Mouse (Mus musculus) forebrain, postnatal 0 days (tissue): ENCODE data around the gene Tnfaip8l1. TPM values are rescaled to one million over a fixed set of nuclear protein-coding genes. Genes with fewer than 3 reads are reported as not detected.

ENCODE experiments used
- ATAC-seq: fragments of 200-750 bp; cut with Nextera tagmentation; 2 replicates; pipeline ENCODE4 v1.8.0; 2017; ENCODE audit warnings: mild to moderate bottlenecking, moderate library complexity
- DNase-seq: peaks from one replicate; pipeline ENCODE4 v3.0.0-alpha.2; 2015
- H3K27ac ChIP-seq: fragments of 300-500 bp; sonication (generic); 2 replicates; pipeline ENCODE4 v1.5.1; 2014; ENCODE audit warnings: low read depth, mild to moderate bottlenecking, antibody characterized with exemption, low read length, moderate library complexity, mixed read lengths
- H3K27me3 ChIP-seq: fragments of 300-500 bp; sonication (generic); 2 replicates; pipeline ENCODE4 v1.6.1; 2014; ENCODE audit warnings: mild to moderate bottlenecking, low read length, mixed read lengths; ENCODE audit not compliant: insufficient read depth
- H3K36me3 ChIP-seq: fragments of 300-500 bp; sonication (generic); 2 replicates; pipeline ENCODE4 v1.6.1; 2014; ENCODE audit warnings: mild to moderate bottlenecking, moderate library complexity; ENCODE audit not compliant: insufficient read depth
- H3K4me1 ChIP-seq: fragments of 300-500 bp; sonication (generic); 2 replicates; pipeline ENCODE4 v1.6.1; 2014; ENCODE audit warnings: antibody characterized with exemption; ENCODE audit not compliant: insufficient read depth
- H3K4me2 ChIP-seq: fragments of 300-500 bp; sonication (generic); 2 replicates; pipeline ENCODE4 v1.6.1; 2014; ENCODE audit warnings: low read depth, mild to moderate bottlenecking, moderate library complexity
- H3K4me3 ChIP-seq: fragments of 300-500 bp; sonication (generic); 2 replicates; pipeline ENCODE4 v1.5.1; 2014; ENCODE audit warnings: low read depth, low read length, mixed read lengths
- H3K9ac ChIP-seq: fragments of 300-500 bp; sonication (generic); 2 replicates; pipeline ENCODE4 v1.6.1; 2014; ENCODE audit warnings: mild to moderate bottlenecking
- H3K9me3 ChIP-seq: fragments of 300-500 bp; sonication (generic); 2 replicates; pipeline ENCODE4 v1.6.1; 2016; ENCODE audit warnings: low read length
- CTCF ChIP-seq: sonication (generic); IDR thresholded peaks from 2 replicates; pipeline ENCODE4 v1.5.1; 2016; ENCODE audit warnings: antibody characterized with exemption, control low read depth, low read depth
- WGBS: fragments of 180-500 bp; shearing (Covaris S2); extraction: QIAGEN DNeasy Blood & Tissue Kit; methylation state at CpG from one replicate; pipeline ENCODE4 v1.1.7; 2014; 5-methylcytosine and 5-hydroxymethylcytosine counted together
- polyA plus RNA-seq: library from polyadenylated mRNA; unstranded; fragments of >200 nt; fragmentation: Nextera tagmentation; extraction: Ambion mirVana; gene quantifications from 2 replicates; pipeline ENCODE4 v1.2.1, GENCODE M21; 2015
- total RNA-seq: library from RNA; depleted of rRNA; stranded (reverse); fragments of >200 nt; gene quantifications from 2 replicates; pipeline ENCODE4 v1.2.3, GENCODE M21; 2014; rRNA removed

Gene Tnfaip8l1
- total RNA-seq (11.0 and 12.8 TPM in 2 replicates), polyA plus RNA-seq (8.6 TPM in 2 replicates)

DNA sequence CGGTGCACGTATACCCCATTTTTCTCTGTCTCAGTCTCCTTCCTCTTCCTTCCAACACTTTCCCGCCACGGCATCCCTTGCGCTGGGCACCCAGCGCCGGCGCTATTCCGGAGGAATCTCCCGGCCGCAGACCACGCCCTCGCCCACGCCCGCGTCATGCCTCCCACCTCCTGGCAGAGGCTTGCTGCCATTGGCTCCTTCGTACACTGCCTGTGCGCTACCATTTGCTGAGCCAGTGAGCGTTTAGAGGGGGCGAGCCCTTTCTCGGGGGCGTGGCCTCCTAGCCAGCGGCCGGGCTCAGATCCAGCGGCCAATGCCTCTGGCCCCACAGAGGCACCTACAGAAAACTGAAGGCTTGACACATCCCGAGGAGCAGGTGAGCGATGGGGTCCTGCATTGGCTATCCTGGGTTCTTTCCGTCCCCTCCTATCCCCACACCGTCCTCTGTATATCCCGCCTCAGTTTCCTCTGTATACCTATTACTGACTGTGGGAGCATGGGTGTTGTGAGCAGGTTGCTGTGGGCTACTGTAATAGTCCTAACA lies at the start of gene Tnfaip8l1:
Tnfaip8l1 (plus strand) TSS at position 247 of the 544 bp plus-strand sequence.
- WGBS: 3% methylated on average over 30 of the region's 30 CpGs

DNA sequence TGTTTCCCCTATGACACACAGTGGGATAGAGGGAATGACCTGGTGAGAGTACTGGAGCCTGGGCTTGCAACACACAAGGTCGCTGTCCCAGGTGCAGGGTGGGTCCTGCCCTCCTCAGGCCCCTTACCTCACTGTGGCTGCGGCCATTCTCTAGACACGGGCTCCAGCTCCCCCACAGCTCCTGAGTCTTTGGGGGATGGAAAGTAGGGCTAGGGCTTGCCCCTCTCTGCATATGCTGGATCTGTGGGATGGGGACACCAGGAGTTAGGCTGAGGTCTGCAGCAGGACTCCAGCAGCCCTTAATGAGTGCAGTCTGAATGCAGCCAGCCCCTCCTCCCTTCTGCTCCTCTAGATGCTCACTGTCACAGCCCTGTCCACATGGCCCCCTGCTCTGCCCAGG lies 49.5 kb upstream of the Tnfaip8l1 start:
- peaks cover 4% of the 10 kb centered on the region; the same call in 1 of the 2 replicates for H3K36me3 ChIP-seq
- no peaks in the 10 kb centered on the region for H3K27me3 ChIP-seq
- H3K9ac ChIP-seq: no peak overlapping the region
- DNase-seq (no peak), ATAC-seq (no peak)
- H3K4me2 ChIP-seq: no peak overlapping the region
- H3K27ac ChIP-seq: no peak overlapping the region
- no peak overlapping the region for H3K4me3 ChIP-seq
- no peaks in the 10 kb centered on the region for H3K4me1 ChIP-seq
- H3K9me3 ChIP-seq: no peaks in the 10 kb centered on the region
- WGBS: 72% methylated on average over 3 of the region's 3 CpGs
- no peak for TF ChIP-seq CTCF

More for the DNA sequence above, at the start of gene Tnfaip8l1:
- TF ChIP-seq CTCF: no peak; the same call in 1 of the 2 replicates
- Histone ChIP-seq H3K27me3 (no peaks in the 10 kb centered on the region), H3K27ac (no peak within 1 kb of the TSS), H3K9ac (peak within 1 kb of the TSS; percentile 47), H3K4me3 (peak within 1 kb of the TSS; percentile 39), H3K36me3 (no peaks in the 10 kb centered on the region), H3K4me1 (peaks cover 7% of the 10 kb centered on the region; the same call in 1 of the 2 replicates), H3K9me3 (no peaks in the 10 kb centered on the region), H3K4me2 (peak within 1 kb of the TSS; percentile 81)
- peak; percentile 94 for DNase-seq
- peak; percentile 100 for ATAC-seq

DNA sequence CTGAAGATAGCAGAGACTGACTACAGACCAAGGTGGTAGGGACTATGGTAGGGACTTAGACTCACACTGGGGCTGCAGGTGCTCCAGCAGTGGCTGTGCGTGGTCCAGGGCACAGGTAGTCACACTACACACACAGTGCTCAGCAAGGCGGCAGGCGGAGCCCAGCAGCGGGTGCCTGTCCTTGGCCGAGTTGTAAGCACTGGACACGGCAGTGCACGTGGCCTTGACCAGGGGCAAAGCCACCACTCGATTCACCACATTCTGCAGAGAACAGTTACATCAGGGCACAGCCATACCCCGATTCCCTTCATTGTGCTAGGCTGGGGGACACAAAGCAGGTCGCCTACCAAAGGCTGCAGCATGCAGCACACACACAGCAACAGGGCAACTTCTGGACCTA lies 46.1 kb upstream of the Tnfaip8l1 start:
- 78% methylated on average over 10 of the region's 10 CpGs for WGBS
- Histone ChIP-seq H3K9ac (no peak overlapping the region), H3K36me3 (no peaks in the 10 kb centered on the region), H3K4me2 (no peak overlapping the region), H3K9me3 (no peaks in the 10 kb centered on the region), H3K4me1 (no peaks in the 10 kb centered on the region), H3K27ac (no peak overlapping the region), H3K27me3 (peaks cover 24% of the 10 kb centered on the region), H3K4me3 (no peak overlapping the region)
- no peak for TF ChIP-seq CTCF
- DNase-seq: no peak
- ATAC-seq: no peak

DNA sequence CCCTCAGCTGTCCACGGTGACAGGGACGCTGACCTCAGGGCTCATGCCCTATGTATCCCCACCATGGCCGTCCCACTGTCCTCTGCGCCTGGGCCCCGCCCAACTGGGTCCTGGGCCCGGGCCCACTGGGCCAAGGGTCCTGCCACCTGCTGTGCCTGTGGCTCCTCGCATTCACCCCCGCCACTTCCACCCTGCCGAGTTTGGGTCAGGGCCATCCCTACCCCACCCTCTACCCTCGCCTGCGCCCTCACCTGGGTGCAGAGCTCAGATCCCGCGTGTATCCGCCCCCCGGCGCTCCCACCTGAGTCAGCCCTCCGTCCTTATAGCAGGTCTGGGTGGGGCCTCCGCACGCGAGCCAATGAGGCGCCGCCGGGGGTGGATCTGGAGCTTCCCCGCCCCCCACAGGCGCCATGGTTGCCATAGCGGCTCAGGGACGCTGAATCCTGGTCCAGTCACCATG lies 45.0 kb upstream of the Tnfaip8l1 start, which contains the start of gene Plin5:
Plin5 (minus strand) TSS at position 346 of the 460 bp plus-strand sequence.
- ATAC-seq: peak; percentile 70
- H3K9ac ChIP-seq: 0 out of 2 replicates have a peak within 1 kb of the TSS, but pooled peaks have one; percentile 22
- peaks cover 4% of the 10 kb centered on the region; the same call in 1 of the 2 replicates for H3K9me3 ChIP-seq
- H3K36me3 ChIP-seq: no peaks in the 10 kb centered on the region
- WGBS: 2% methylated on average over 27 of the region's 27 CpGs
- peaks cover 33% of the 10 kb centered on the region for H3K27me3 ChIP-seq
- peak within 1 kb of the TSS; percentile 48 for H3K4me2 ChIP-seq
- TF ChIP-seq CTCF: no peak
- no peaks in the 10 kb centered on the region for H3K4me1 ChIP-seq
- H3K27ac ChIP-seq: no peak within 1 kb of the TSS
- H3K4me3 ChIP-seq: peak within 1 kb of the TSS; percentile 28
- DNase-seq: peak; percentile 56

GRCm38 (mm10) chr17:56119431-56119830 lies 42.8 kb upstream of the Tnfaip8l1 start:
- no peak for TF ChIP-seq CTCF
- WGBS: 50% methylated on average over 12 of the region's 12 CpGs
- ATAC-seq (no peak), DNase-seq (no peak)
- Histone ChIP-seq H3K9me3 (peaks cover 12% of the 10 kb centered on the region; the same call in 1 of the 2 replicates), H3K4me3 (no peak overlapping the region), H3K36me3 (peaks cover 16% of the 10 kb centered on the region), H3K27me3 (peaks cover 33% of the 10 kb centered on the region), H3K9ac (no peak overlapping the region), H3K27ac (no peak overlapping the region), H3K4me2 (no peak overlapping the region), H3K4me1 (no peaks in the 10 kb centered on the region)

- H3K9ac ChIP-seq: no peak overlapping the region
- DNase-seq: no peak
Measured at GRCm38 (mm10) chr17:56119981-56120880, 42.0 kb upstream of the Tnfaip8l1 start.

More at GRCm38 (mm10) chr17:56119981-56120880, 42.0 kb upstream of the Tnfaip8l1 start:
- no peak overlapping the region for H3K4me2 ChIP-seq
- WGBS: 7% methylated on average over 66 of the region's 66 CpGs
- peaks cover 12% of the 10 kb centered on the region; the same call in 1 of the 2 replicates for H3K9me3 ChIP-seq
- ATAC-seq: no peak
- peaks cover 22% of the 10 kb centered on the region for H3K36me3 ChIP-seq
- H3K27me3 ChIP-seq: peaks cover 33% of the 10 kb centered on the region
- TF ChIP-seq CTCF: no peak
- H3K4me3 ChIP-seq: no peak overlapping the region
- H3K4me1 ChIP-seq: no peaks in the 10 kb centered on the region
- no peak overlapping the region for H3K27ac ChIP-seq
